Mouse (Mus musculus) kidney, embryonic 15.5 days (tissue): ENCODE results near the gene Cnnm3. TPM values are rescaled to one million over a fixed set of nuclear protein-coding genes. Genes with fewer than 3 reads are reported as not detected.
A peak's percentile ranks its signal among the peaks of the same experiment; 100 is the strongest.

Experiments used
- ATAC-seq: fragments of 200-750 bp; cut with Nextera tagmentation; replicated peaks from 2 replicates; pipeline ENCODE4 v1.8.0; 2017; ENCODE audit warnings: moderate TSS enrichment; ENCODE audit not compliant: low FRiP score
- H3K27ac ChIP-seq: fragments of 300-500 bp; sonication (generic); 2 replicates; pipeline ENCODE4 v1.5.1; 2015; ENCODE audit warnings: mild to moderate bottlenecking, inconsistent platforms
- H3K27me3 ChIP-seq: fragments of 300-500 bp; sonication (generic); 2 replicates; pipeline ENCODE4 v1.6.1; 2015; ENCODE audit warnings: inconsistent platforms
- H3K36me3 ChIP-seq: fragments of 300-500 bp; sonication (generic); 2 replicates; pipeline ENCODE4 v1.6.1; 2015; ENCODE audit warnings: inconsistent platforms
- H3K4me1 ChIP-seq: fragments of 300-500 bp; sonication (generic); 2 replicates; pipeline ENCODE4 v1.6.1; 2015; ENCODE audit warnings: inconsistent platforms
- H3K4me2 ChIP-seq: fragments of 300-500 bp; sonication (generic); 2 replicates; pipeline ENCODE4 v1.6.1; 2015; ENCODE audit warnings: moderate library complexity, mild to moderate bottlenecking, inconsistent platforms
- H3K4me3 ChIP-seq: fragments of 300-500 bp; sonication (generic); replicated peaks from 2 replicates; pipeline ENCODE4 v1.5.1; 2015; ENCODE audit warnings: mild to moderate bottlenecking, inconsistent platforms
- H3K9ac ChIP-seq: fragments of 300-500 bp; sonication (generic); 2 replicates; pipeline ENCODE4 v1.6.1; 2015; ENCODE audit warnings: mild to moderate bottlenecking, inconsistent platforms
- H3K9me3 ChIP-seq: fragments of 300-500 bp; sonication (generic); replicated peaks from 2 replicates; pipeline ENCODE4 v1.6.1; 2016; ENCODE audit warnings: inconsistent platforms
- WGBS: fragments of 180-500 bp; shearing (Covaris S2); methylation state at CpG from one replicate; pipeline ENCODE4 v1.1.7; 2015; ENCODE audit warnings: mixed read lengths; 5-methylcytosine and 5-hydroxymethylcytosine counted together
- polyA plus RNA-seq: library from polyadenylated mRNA; unstranded; fragments of >200 nt; fragmentation: Nextera tagmentation; extraction: Ambion mirVana; gene quantifications from 2 replicates; pipeline ENCODE4 v1.2.1, GENCODE M21; 2015

Gene Cnnm3
- polyA plus RNA-seq, 1 experiment from 2014 or later: 4.0 TPM

GRCm38 (mm10) chr1:36479903-36480899, 31.5 kb upstream of the Cnnm3 start:
- H3K4me1 ChIP-seq: peaks cover 72% of the 10 kb centered on the region
- H3K27ac ChIP-seq: no peak overlapping the region
- no peaks in the 10 kb centered on the region for H3K9me3 ChIP-seq
- no peak overlapping the region for H3K4me3 ChIP-seq
- no peaks in the 10 kb centered on the region for H3K27me3 ChIP-seq
- WGBS: 68% methylated on average over 12 of the region's 12 CpGs
- H3K36me3 ChIP-seq: no peaks in the 10 kb centered on the region
- no peak overlapping the region for H3K9ac ChIP-seq
- no peak for ATAC-seq
- no peak overlapping the region for H3K4me2 ChIP-seq

GRCm38 (mm10) chr1:36483825-36484224, 27.8 kb upstream of the Cnnm3 start:
- Histone ChIP-seq H3K4me2 (no peak overlapping the region), H3K9me3 (no peaks in the 10 kb centered on the region), H3K36me3 (no peaks in the 10 kb centered on the region), H3K9ac (no peak overlapping the region), H3K4me1 (peaks cover 55% of the 10 kb centered on the region), H3K4me3 (no peak overlapping the region), H3K27ac (no peak overlapping the region), H3K27me3 (no peaks in the 10 kb centered on the region)
- ATAC-seq: no peak
- 43% methylated on average over 4 of the region's 4 CpGs for WGBS

GRCm38 (mm10) chr1:36485080-36485479, 26.6 kb upstream of the Cnnm3 start:
- Histone ChIP-seq H3K9ac (no peak overlapping the region), H3K27me3 (no peaks in the 10 kb centered on the region), H3K4me1 (peaks cover 43% of the 10 kb centered on the region), H3K4me2 (no peak overlapping the region), H3K9me3 (no peaks in the 10 kb centered on the region), H3K36me3 (no peaks in the 10 kb centered on the region), H3K4me3 (no peak overlapping the region), H3K27ac (no peak overlapping the region)
- ATAC-seq: no peak
- 79% methylated on average over 7 of the region's 7 CpGs for WGBS

GRCm38 (mm10) chr1:36487111-36487510, 24.6 kb upstream of the Cnnm3 start:
- no peak overlapping the region for H3K4me3 ChIP-seq
- H3K36me3 ChIP-seq: no peaks in the 10 kb centered on the region
- H3K4me1 ChIP-seq: peaks cover 27% of the 10 kb centered on the region
- ATAC-seq: peak; percentile 60
- WGBS: 61% methylated on average over 9 of the region's 9 CpGs
- no peak overlapping the region for H3K9ac ChIP-seq
- H3K27me3 ChIP-seq: no peaks in the 10 kb centered on the region
- H3K9me3 ChIP-seq: no peaks in the 10 kb centered on the region
- no peak overlapping the region for H3K4me2 ChIP-seq
- H3K27ac ChIP-seq: no peak overlapping the region

- Histone ChIP-seq H3K27me3 (no peaks in the 10 kb centered on the region), H3K36me3 (no peaks in the 10 kb centered on the region), H3K9me3 (no peaks in the 10 kb centered on the region), H3K4me2 (no peak overlapping the region), H3K4me3 (no peak overlapping the region), H3K27ac (no peak overlapping the region), H3K9ac (no peak overlapping the region), H3K4me1 (peaks cover 25% of the 10 kb centered on the region)
- no peak for ATAC-seq
- 82% methylated on average over 6 of the region's 6 CpGs for WGBS
Measured at GRCm38 (mm10) chr1:36489661-36490060, 22.0 kb upstream of the Cnnm3 start.

DNA sequence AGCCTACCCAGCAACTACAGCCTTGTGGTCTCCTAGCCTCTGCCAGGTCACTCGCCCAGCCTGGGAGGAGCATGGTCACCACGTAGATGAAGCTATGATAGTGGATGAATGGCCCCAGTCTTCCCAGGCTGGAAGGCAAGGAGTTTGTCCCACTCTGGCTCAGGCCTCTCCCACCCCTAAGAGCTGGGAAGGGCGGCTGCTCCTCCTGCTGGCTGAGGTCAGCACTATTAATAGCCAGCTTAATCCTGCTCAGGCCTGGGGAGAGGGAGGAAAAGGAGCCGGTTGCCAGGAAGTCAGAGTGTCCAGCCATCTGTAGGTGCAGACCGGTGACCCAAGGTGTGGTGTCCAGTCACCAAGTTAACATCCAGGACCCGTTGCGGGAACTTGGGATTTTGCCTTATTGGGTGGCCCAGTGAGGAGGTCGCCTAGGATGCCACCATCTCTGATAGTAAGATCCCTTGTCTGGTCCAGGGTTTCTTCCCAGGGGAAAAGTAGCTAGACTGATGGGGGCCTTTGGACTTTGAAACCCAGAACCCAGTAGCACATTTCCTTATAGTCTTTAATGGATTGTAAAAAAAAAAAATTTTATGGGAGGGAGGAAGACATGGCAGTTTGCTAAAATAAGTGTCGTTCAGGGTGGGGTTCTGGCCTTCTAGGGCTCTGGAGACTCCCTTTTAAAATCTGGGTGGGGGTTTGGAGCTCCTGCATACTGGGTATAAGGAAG, 19.1 kb upstream of the Cnnm3 start:
- WGBS: 33% methylated on average over 9 of the region's 9 CpGs
- no peak overlapping the region for H3K4me2 ChIP-seq
- no peaks in the 10 kb centered on the region for H3K27me3 ChIP-seq
- no peaks in the 10 kb centered on the region for H3K9me3 ChIP-seq
- H3K27ac ChIP-seq: no peak overlapping the region
- peaks cover 10% of the 10 kb centered on the region for H3K4me1 ChIP-seq
- no peak overlapping the region for H3K9ac ChIP-seq
- ATAC-seq: peak; percentile 89
- no peak overlapping the region for H3K4me3 ChIP-seq
- no peaks in the 10 kb centered on the region for H3K36me3 ChIP-seq

- WGBS: 60% methylated on average over 6 of the region's 6 CpGs
- Histone ChIP-seq H3K27me3 (no peaks in the 10 kb centered on the region), H3K4me1 (peaks cover 10% of the 10 kb centered on the region), H3K4me3 (no peak overlapping the region), H3K4me2 (no peak overlapping the region), H3K36me3 (peaks cover under 1% of the 10 kb centered on the region; the same call in 1 of the 2 replicates), H3K27ac (no peak overlapping the region), H3K9me3 (no peaks in the 10 kb centered on the region), H3K9ac (no peak overlapping the region)
- ATAC-seq: no peak
Measured at GRCm38 (mm10) chr1:36493299-36493698, 18.4 kb upstream of the Cnnm3 start.

DNA sequence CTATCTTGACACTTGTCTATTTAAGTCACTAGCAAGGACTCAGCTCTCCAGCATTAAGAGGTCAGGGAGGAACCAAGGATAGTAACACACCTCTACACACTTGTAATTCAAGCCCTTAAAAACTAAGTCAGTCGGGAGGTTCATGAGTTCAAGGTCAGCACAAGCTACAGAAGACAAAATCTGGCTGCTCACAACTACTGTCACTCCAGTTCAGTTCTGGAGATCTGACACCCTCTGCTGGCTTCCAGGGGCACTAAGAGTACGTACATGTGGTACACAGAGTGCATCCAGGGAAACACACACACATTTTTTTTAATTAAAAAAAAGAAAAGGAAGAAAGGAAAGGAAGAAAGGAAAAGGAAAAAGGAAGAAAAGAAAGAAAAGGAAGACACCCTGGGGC, 14.9 kb upstream of the Cnnm3 start:
- Histone ChIP-seq H3K9ac (no peak overlapping the region), H3K36me3 (peaks cover 21% of the 10 kb centered on the region), H3K9me3 (no peaks in the 10 kb centered on the region), H3K27ac (no peak overlapping the region), H3K4me3 (no peak overlapping the region), H3K4me2 (no peak overlapping the region), H3K27me3 (no peaks in the 10 kb centered on the region), H3K4me1 (peaks cover 10% of the 10 kb centered on the region)
- no peak for ATAC-seq
- WGBS: 41% methylated on average over 2 of the region's 2 CpGs

- Histone ChIP-seq H3K4me2 (no peak overlapping the region), H3K4me1 (peaks cover 7% of the 10 kb centered on the region), H3K4me3 (no peak overlapping the region), H3K27me3 (no peaks in the 10 kb centered on the region), H3K27ac (no peak overlapping the region), H3K9ac (no peak overlapping the region), H3K36me3 (peaks cover 21% of the 10 kb centered on the region), H3K9me3 (no peaks in the 10 kb centered on the region)
- 74% methylated on average over 2 of the region's 2 CpGs for WGBS
- no peak for ATAC-seq
Measured at GRCm38 (mm10) chr1:36497312-36497711, 14.4 kb upstream of the Cnnm3 start.

DNA sequence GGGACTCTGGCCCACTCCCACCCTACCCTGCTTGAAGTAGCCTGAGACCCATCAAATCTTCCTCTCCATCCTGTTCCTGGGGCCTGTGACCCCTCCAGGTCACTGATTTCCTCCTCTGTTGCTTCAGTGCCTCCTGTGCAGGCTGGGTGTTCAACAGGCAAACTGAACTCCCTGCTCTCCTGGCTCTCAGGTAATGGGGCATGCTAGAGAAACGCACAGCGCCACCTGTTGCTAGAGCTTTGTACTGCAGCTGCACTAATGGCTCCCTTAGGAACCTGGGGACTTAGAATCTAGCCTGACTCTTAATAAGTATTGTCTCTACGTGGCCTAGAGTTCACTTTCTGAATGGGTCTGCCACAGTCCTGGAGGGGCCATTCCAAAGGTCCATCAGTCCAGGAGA, 10.4 kb upstream of the Cnnm3 start:
- no peaks in the 10 kb centered on the region for H3K9me3 ChIP-seq
- 7% methylated on average over 3 of the region's 3 CpGs for WGBS
- no peak overlapping the region for H3K4me2 ChIP-seq
- ATAC-seq: peak; percentile 46; the same call in 1 of the 2 replicates
- no peaks in the 10 kb centered on the region for H3K4me1 ChIP-seq
- no peak overlapping the region for H3K9ac ChIP-seq
- no peak overlapping the region for H3K4me3 ChIP-seq
- peaks cover 34% of the 10 kb centered on the region for H3K36me3 ChIP-seq
- H3K27me3 ChIP-seq: no peaks in the 10 kb centered on the region
- no peak overlapping the region for H3K27ac ChIP-seq

DNA sequence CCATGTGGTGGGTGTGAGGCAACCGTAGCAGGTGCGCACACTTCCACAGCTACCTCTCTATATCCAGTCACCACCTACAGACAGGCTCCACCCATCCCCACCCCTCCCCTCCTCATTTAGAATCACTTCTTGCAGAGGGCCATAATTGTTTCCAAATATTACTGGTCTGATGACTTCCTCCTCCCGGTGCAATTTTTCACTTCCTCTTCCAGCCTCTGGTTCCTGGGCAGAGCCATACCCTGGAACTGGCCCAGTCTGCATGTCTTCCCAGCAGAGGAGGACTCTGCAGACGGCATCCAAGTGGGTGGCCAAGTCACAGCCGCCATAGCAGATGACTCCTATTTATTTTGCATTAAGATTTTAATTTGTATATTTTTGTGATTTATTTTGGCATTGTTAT, 3.4 kb upstream of the Cnnm3 start:
- Histone ChIP-seq H3K4me2 (no peak overlapping the region), H3K27ac (no peak overlapping the region), H3K9me3 (no peaks in the 10 kb centered on the region), H3K9ac (no peak overlapping the region), H3K27me3 (no peaks in the 10 kb centered on the region), H3K36me3 (peaks cover 18% of the 10 kb centered on the region), H3K4me1 (peaks cover 6% of the 10 kb centered on the region), H3K4me3 (no peak overlapping the region)
- WGBS: 83% methylated on average over 5 of the region's 5 CpGs
- no peak for ATAC-seq
